Mouse (Mus musculus) kidney, adult 2 months (tissue): ENCODE measurements at regions not wholly inside any gene's neighbourhood (a gene's known extent, or its start where the extent isn't known, plus 50 kb on each side); places are given as distances from the start of the nearest gene placed in this dataset.

Source experiments
- CTCF ChIP-seq: fragments of 200-500 bp; conservative IDR thresholded peaks from 2 replicates; pipeline ENCODE4 v1.5.1; 2011; ENCODE audit warnings: low read depth, mild to moderate bottlenecking, control low read depth, low read length, moderate library complexity, mixed read lengths; ENCODE audit not compliant: insufficient read depth, insufficient read length
- POLR2A ChIP-seq: fragments of 200-500 bp; IDR thresholded peaks from one replicate; pipeline ENCODE4 v1.6.1; 2011; ENCODE audit warnings: low read depth, low read length, control low read depth

GRCm38 (mm10) chr14:62035416-62035815 lies 257.0 kb upstream of the Rnaseh2b start:
- no peak for TF ChIP-seq CTCF
- TF ChIP-seq POLR2A: no peak
